Mouse (Mus musculus): ENCODE measurements around the gene Zfp3. TPM values are rescaled to one million over a fixed set of nuclear protein-coding genes. Genes with fewer than 3 reads are reported as not detected.
A peak's percentile ranks its signal among the peaks of the same experiment; 100 is the strongest.

Zfp3 gene
- polyA plus RNA-seq, 1 experiment, result 1.7 TPM

GRCm38 (mm10) chr11:70791676-70792075, 27.7 kb downstream of the Zfp3 start:
- H3K27ac ChIP-seq (ENCODE audit: insufficient read depth, low read depth, low read length), result no peak overlapping the region
- WGBS, result 73% methylated on average over 5 of the region's 5 CpGs

GRCm38 (mm10) chr11:70792409-70792808, 28.4 kb downstream of the Zfp3 start:
- TF ChIP-seq CTCF (conservative IDR thresholded peaks at IDR 0.05; ENCODE audit: insufficient read depth, insufficient read length, low read depth, low read length) (no peak), POLR2A (IDR thresholded peaks at IDR 0.05; ENCODE audit: low read depth, low read length) (no peak)
- WGBS, result 88% methylated on average over 1 of the region's 1 CpGs
- Histone ChIP-seq H3K4me1 (ENCODE audit: control insufficient read depth, insufficient read depth, low read length) (peaks cover 3% of the 10 kb centered on the region; the same call in 1 of the 2 replicates), H3K27ac (ENCODE audit: insufficient read depth, low read depth, low read length) (peak overlapping the region; percentile 27; the same call in 1 of the 2 replicates), H3K27me3 (replicated peaks; ENCODE audit: control insufficient read depth, insufficient read depth, low read length) (no peaks in the 10 kb centered on the region), H3K36me3 (ENCODE audit: control insufficient read depth, insufficient read depth, low read length) (no peaks in the 10 kb centered on the region), H3K4me3 (ENCODE audit: insufficient read depth, low read depth, low read length) (no peak overlapping the region)
- no peak for DNase-seq

More at GRCm38 (mm10) chr11:70791676-70792075, 27.7 kb downstream of the Zfp3 start:
- DNase-seq, result no peak
- Histone ChIP-seq H3K36me3 (ENCODE audit: control insufficient read depth, insufficient read depth, low read length) (no peaks in the 10 kb centered on the region), H3K4me1 (ENCODE audit: control insufficient read depth, insufficient read depth, low read length) (peaks cover 3% of the 10 kb centered on the region; the same call in 1 of the 2 replicates), H3K4me3 (ENCODE audit: insufficient read depth, low read depth, low read length) (no peak overlapping the region), H3K27me3 (replicated peaks; ENCODE audit: control insufficient read depth, insufficient read depth, low read length) (no peaks in the 10 kb centered on the region)
- no peak for TF ChIP-seq POLR2A (IDR thresholded peaks at IDR 0.05; ENCODE audit: low read depth, low read length)
- no peak for TF ChIP-seq CTCF (conservative IDR thresholded peaks at IDR 0.05; ENCODE audit: insufficient read depth, insufficient read length, low read depth, low read length)

- no peak overlapping the region for H3K4me3 ChIP-seq (ENCODE audit: insufficient read depth, low read depth, low read length)
- no peaks in the 10 kb centered on the region for H3K27me3 ChIP-seq (replicated peaks; ENCODE audit: control insufficient read depth, insufficient read depth, low read length)
- TF ChIP-seq CTCF (conservative IDR thresholded peaks at IDR 0.05; ENCODE audit: insufficient read depth, insufficient read length, low read depth, low read length), result no peak
- WGBS, result 95% methylated on average over 2 of the region's 2 CpGs
- no peaks in the 10 kb centered on the region for H3K4me1 ChIP-seq (ENCODE audit: control insufficient read depth, insufficient read depth, low read length)
- no peak overlapping the region for H3K27ac ChIP-seq (ENCODE audit: insufficient read depth, low read depth, low read length)
- no peak for DNase-seq
- H3K36me3 ChIP-seq (ENCODE audit: control insufficient read depth, insufficient read depth, low read length), result no peaks in the 10 kb centered on the region
These were observed 38.3 kb downstream of the Zfp3 start for GRCm38 (mm10) chr11:70802208-70802864.

GRCm38 (mm10) chr11:70802865-70803261, 38.9 kb downstream of the Zfp3 start:
- Histone ChIP-seq H3K4me1 (ENCODE audit: control insufficient read depth, insufficient read depth, low read length) (no peaks in the 10 kb centered on the region), H3K36me3 (ENCODE audit: control insufficient read depth, insufficient read depth, low read length) (no peaks in the 10 kb centered on the region), H3K27me3 (replicated peaks; ENCODE audit: control insufficient read depth, insufficient read depth, low read length) (no peaks in the 10 kb centered on the region), H3K27ac (ENCODE audit: insufficient read depth, low read depth, low read length) (no peak overlapping the region), H3K4me3 (ENCODE audit: insufficient read depth, low read depth, low read length) (no peak overlapping the region)
- 70% methylated on average over 2 of the region's 2 CpGs for WGBS
- DNase-seq, result no peak
- TF ChIP-seq CTCF (conservative IDR thresholded peaks at IDR 0.05; ENCODE audit: insufficient read depth, insufficient read length, low read depth, low read length), result no peak
- TF ChIP-seq POLR2A (IDR thresholded peaks at IDR 0.05; ENCODE audit: low read depth, low read length), result no peak

GRCm38 (mm10) chr11:70803711-70804200, 39.7 kb downstream of the Zfp3 start:
- no peaks in the 10 kb centered on the region for H3K27me3 ChIP-seq (replicated peaks; ENCODE audit: control insufficient read depth, insufficient read depth, low read length)
- H3K4me1 ChIP-seq (ENCODE audit: control insufficient read depth, insufficient read depth, low read length), result no peaks in the 10 kb centered on the region
- no peak overlapping the region for H3K4me3 ChIP-seq (ENCODE audit: insufficient read depth, low read depth, low read length)
- H3K27ac ChIP-seq (ENCODE audit: insufficient read depth, low read depth, low read length), result no peak overlapping the region
- DNase-seq, result peak; percentile 36
- H3K36me3 ChIP-seq (ENCODE audit: control insufficient read depth, insufficient read depth, low read length), result no peaks in the 10 kb centered on the region
- WGBS, result 55% methylated on average over 6 of the region's 6 CpGs
- no peak for TF ChIP-seq CTCF (conservative IDR thresholded peaks at IDR 0.05; ENCODE audit: insufficient read depth, insufficient read length, low read depth, low read length)
- TF ChIP-seq POLR2A (IDR thresholded peaks at IDR 0.05; ENCODE audit: low read depth, low read length), result no peak

GRCm38 (mm10) chr11:70804395-70804794, 40.4 kb downstream of the Zfp3 start:
- H3K36me3 ChIP-seq (ENCODE audit: control insufficient read depth, insufficient read depth, low read length), result no peaks in the 10 kb centered on the region
- TF ChIP-seq POLR2A (IDR thresholded peaks at IDR 0.05; ENCODE audit: low read depth, low read length) (no peak), CTCF (conservative IDR thresholded peaks at IDR 0.05; ENCODE audit: insufficient read depth, insufficient read length, low read depth, low read length) (no peak)
- no peak overlapping the region for H3K4me3 ChIP-seq (ENCODE audit: insufficient read depth, low read depth, low read length)
- WGBS, result 85% methylated on average over 3 of the region's 3 CpGs
- no peaks in the 10 kb centered on the region for H3K4me1 ChIP-seq (ENCODE audit: control insufficient read depth, insufficient read depth, low read length)
- H3K27me3 ChIP-seq (replicated peaks; ENCODE audit: control insufficient read depth, insufficient read depth, low read length), result no peaks in the 10 kb centered on the region
- DNase-seq, result no peak
- H3K27ac ChIP-seq (ENCODE audit: insufficient read depth, low read depth, low read length), result no peak overlapping the region

- Histone ChIP-seq H3K27me3 (replicated peaks; ENCODE audit: control insufficient read depth, insufficient read depth, low read length) (no peaks in the 10 kb centered on the region), H3K4me3 (ENCODE audit: insufficient read depth, low read depth, low read length) (no peak overlapping the region), H3K27ac (ENCODE audit: insufficient read depth, low read depth, low read length) (0 out of 2 replicates have a peak overlapping the region, but pooled peaks have one; percentile 30), H3K36me3 (ENCODE audit: control insufficient read depth, insufficient read depth, low read length) (no peaks in the 10 kb centered on the region), H3K4me1 (ENCODE audit: control insufficient read depth, insufficient read depth, low read length) (no peaks in the 10 kb centered on the region)
- TF ChIP-seq CTCF (conservative IDR thresholded peaks at IDR 0.05; ENCODE audit: insufficient read depth, insufficient read length, low read depth, low read length), result no peak
- 67% methylated on average over 8 of the region's 8 CpGs for WGBS
- no peak for DNase-seq
These were observed 41.7 kb downstream of the Zfp3 start for GRCm38 (mm10) chr11:70805641-70806175.
